Comparison of ENCODE assay signal across 8 mouse cellular contexts in the genomic region with DNA sequence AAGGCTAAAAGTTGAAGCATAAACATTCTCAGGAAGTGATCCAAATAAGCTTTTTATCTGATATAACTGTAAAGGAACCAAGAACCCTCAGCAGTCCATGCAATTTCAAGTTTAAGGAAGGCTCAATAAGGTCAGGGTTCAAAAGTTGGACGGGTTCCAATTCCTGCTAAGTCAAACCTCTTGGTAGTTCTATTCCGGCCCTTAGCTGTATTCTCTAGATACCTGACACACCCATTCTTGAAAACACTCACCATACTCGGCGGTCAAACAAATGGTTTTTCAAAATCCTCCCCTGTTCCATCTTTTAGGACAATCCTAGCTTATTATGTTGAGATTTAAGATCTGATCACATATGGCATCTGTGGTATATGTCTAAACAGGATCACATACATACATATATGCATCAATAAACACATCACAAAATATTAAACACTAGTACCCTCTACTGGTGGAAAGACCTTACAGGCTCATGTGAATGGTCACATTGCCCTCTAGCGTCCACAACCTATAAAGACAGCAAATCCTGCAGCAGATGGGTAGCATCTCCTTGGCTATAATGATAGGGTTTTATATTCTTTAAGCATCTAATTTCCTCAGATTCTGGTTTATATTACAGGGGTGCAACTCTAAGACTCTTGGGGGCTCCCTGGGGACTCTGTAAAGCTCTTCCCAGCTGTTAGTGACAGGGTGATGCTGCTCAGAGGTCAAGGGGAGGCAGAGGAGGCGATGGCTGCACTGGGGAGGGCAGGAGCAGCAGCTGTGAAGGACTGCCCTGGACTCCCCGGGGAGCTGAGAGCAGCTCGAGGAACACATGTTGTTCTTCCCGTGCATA. TPM values are rescaled to one million over a fixed set of nuclear protein-coding genes. Genes with fewer than 3 reads are reported as not detected.
A peak's percentile ranks its signal among the peaks of the same experiment; 100 is the strongest.
DNase-seq lines count a peak whose midpoint lies in the region; ATAC-seq and TF ChIP-seq lines count a peak whose summit lies in the region.

No protein-coding gene starts in this region.

- H3K27ac ChIP-seq in heart, embryonic 11.5 days (ENCODE audit: low read depth, low read length), result no peak overlapping the region
- no peak overlapping the region for H3K27ac ChIP-seq in kidney, adult 2 months (ENCODE audit: insufficient read depth, low read depth, low read length)
- H3K27ac ChIP-seq in limb, embryonic 11.5 days (replicated peaks; ENCODE audit: low read depth, low read length), result no peak overlapping the region
- H3K27ac ChIP-seq in midbrain, embryonic 14.5 days (replicated peaks; ENCODE audit: low read depth, low read length), result 0 out of 2 replicates have a peak overlapping the region, but pooled peaks have one; percentile 22

- peak; percentile 70 for TF ChIP-seq CTCF in kidney, adult 2 months (conservative IDR thresholded peaks at IDR 0.05; ENCODE audit: insufficient read depth, insufficient read length, low read depth, low read length)

- H3K36me3 ChIP-seq in heart, embryonic 11.5 days (ENCODE audit: control insufficient read depth, insufficient read depth, low read length), result no peaks in the 10 kb centered on the region
- H3K36me3 ChIP-seq in kidney, adult 2 months (ENCODE audit: control insufficient read depth, insufficient read depth, low read length), result 0 out of 2 replicates have a peak, but pooled peaks cover 1% of the 10 kb centered on the region
- H3K36me3 ChIP-seq in limb, embryonic 11.5 days (ENCODE audit: control insufficient read depth, insufficient read depth, low read length), result peaks cover 4% of the 10 kb centered on the region; the same call in 1 of the 2 replicates
- H3K36me3 ChIP-seq in midbrain, embryonic 14.5 days (ENCODE audit: control insufficient read depth, insufficient read depth, low read length), result peaks cover 7% of the 10 kb centered on the region

- H3K9me3 ChIP-seq in heart, embryonic 11.5 days (replicated peaks; ENCODE audit: control insufficient read depth, low read length), result no peaks in the 10 kb centered on the region
- H3K9me3 ChIP-seq in limb, embryonic 11.5 days (ENCODE audit: control insufficient read depth, low read length), result no peaks in the 10 kb centered on the region
- H3K9me3 ChIP-seq in midbrain, embryonic 14.5 days (ENCODE audit: control insufficient read depth, low read length), result no peaks in the 10 kb centered on the region

- H3K9ac ChIP-seq in heart, embryonic 11.5 days (ENCODE audit: low read depth, low read length), result no peak overlapping the region
- no peak overlapping the region for H3K9ac ChIP-seq in limb, embryonic 11.5 days (ENCODE audit: low read length)
- no peak overlapping the region for H3K9ac ChIP-seq in midbrain, embryonic 14.5 days (replicated peaks; ENCODE audit: low read length)

- no peak overlapping the region for H3K4me2 ChIP-seq in heart, embryonic 11.5 days
- H3K4me2 ChIP-seq in limb, embryonic 11.5 days (ENCODE audit: low read depth, severe bottlenecking), result no peak overlapping the region
- H3K4me2 ChIP-seq in midbrain, embryonic 14.5 days (ENCODE audit: low read length), result no peak overlapping the region

- no peak for TF ChIP-seq POLR2A in kidney, adult 2 months (IDR thresholded peaks at IDR 0.05; ENCODE audit: low read depth, low read length)

- H3K4me1 ChIP-seq in heart, embryonic 11.5 days (ENCODE audit: control insufficient read depth, insufficient read depth, low read length), result no peaks in the 10 kb centered on the region
- no peaks in the 10 kb centered on the region for H3K4me1 ChIP-seq in kidney, adult 2 months (ENCODE audit: control insufficient read depth, insufficient read depth, low read length)
- H3K4me1 ChIP-seq in limb, embryonic 11.5 days (ENCODE audit: control insufficient read depth, insufficient read depth, low read length), result no peaks in the 10 kb centered on the region
- no peaks in the 10 kb centered on the region for H3K4me1 ChIP-seq in midbrain, embryonic 14.5 days (ENCODE audit: control insufficient read depth, insufficient read depth, low read length)

- DNase-seq in heart, adult 18-20 months, result peak; percentile 72 to 83
- peak; percentile 55 for DNase-seq in gastrocnemius, postnatal 10 days
- DNase-seq in kidney, adult 2 months, result peak; percentile 82
- peak; percentile 77 for DNase-seq in limb, embryonic 11.5 days (ENCODE audit: low spot score)
- peak; percentile 93 for DNase-seq in midbrain, embryonic 14.5 days
- DNase-seq in skeletal muscle tissue, adult 2 months (ENCODE audit: low read depth, low spot score), result peak; percentile 66

- ATAC-seq in heart, embryonic 11.5 days (replicated peaks; ENCODE audit: insufficient number of reproducible peaks, low FRiP score, low TSS enrichment), result no peak; the same call in 1 of the 2 replicates
- peak; percentile 93 for ATAC-seq in common myeloid progenitor, adult 5-6 weeks (replicated peaks; ENCODE audit: low read depth, poor library complexity, severe bottlenecking)
- 0 out of 2 replicates have a peak, but pooled peaks have one; percentile 47 for ATAC-seq in limb, embryonic 11.5 days (ENCODE audit: insufficient number of reproducible peaks, low FRiP score, low TSS enrichment, low read depth)
- peak; percentile 68 for ATAC-seq in midbrain, embryonic 14.5 days (ENCODE audit: low FRiP score, low TSS enrichment)

- H3K27me3 ChIP-seq in heart, embryonic 11.5 days (ENCODE audit: control insufficient read depth, insufficient read depth, low read length), result no peaks in the 10 kb centered on the region
- no peaks in the 10 kb centered on the region for H3K27me3 ChIP-seq in kidney, adult 2 months (replicated peaks; ENCODE audit: control insufficient read depth, insufficient read depth, low read length)
- H3K27me3 ChIP-seq in limb, embryonic 11.5 days (ENCODE audit: control insufficient read depth, insufficient read depth, low read length), result no peaks in the 10 kb centered on the region
- H3K27me3 ChIP-seq in midbrain, embryonic 14.5 days (ENCODE audit: control insufficient read depth, insufficient read depth, low read length), result no peaks in the 10 kb centered on the region

- H3K4me3 ChIP-seq in heart, embryonic 11.5 days (ENCODE audit: low read depth, low read length), result no peak overlapping the region
- no peak overlapping the region for H3K4me3 ChIP-seq in kidney, adult 2 months (ENCODE audit: insufficient read depth, low read depth, low read length)
- H3K4me3 ChIP-seq in limb, embryonic 11.5 days (ENCODE audit: low read depth, low read length), result no peak overlapping the region
- H3K4me3 ChIP-seq in midbrain, embryonic 14.5 days (replicated peaks; ENCODE audit: low read depth, low read length), result no peak overlapping the region

- 47% methylated on average over 9 of the region's 9 CpGs for WGBS in heart, embryonic 11.5 days (ENCODE audit: insufficient replicate concordance)
- WGBS in kidney, adult 2 months, result 36% methylated on average over 9 of the region's 9 CpGs
- 54% methylated on average over 9 of the region's 9 CpGs for WGBS in limb, embryonic 11.5 days
- 32% methylated on average over 9 of the region's 9 CpGs for WGBS in midbrain, embryonic 14.5 days

RNA-seq across cellular contexts. Expression of a gene that starts 14.2 kb away (rescaled TPM):
- 100 to 1,000 TPM; 139 to 147 TPM for total RNA-seq in heart, adult 18-20 months (2021)
- polyA plus RNA-seq in heart, embryonic 11.5 days (2014; fragmentation: Nextera tagmentation; extraction: Ambion mirVana), result 302 and 326 TPM in 2 replicates
- 115 and 141 TPM in 2 replicates for total RNA-seq in common myeloid progenitor, adult 5-6 weeks (2017)
- 100 to 1,000 TPM; 113 to 119 TPM for total RNA-seq in gastrocnemius, postnatal 10 days (2021)
- 447 and 474 TPM in 2 replicates for polyA plus RNA-seq in kidney, adult 2 months (2012; rRNA removed)
- polyA plus RNA-seq in limb, embryonic 11.5 days (2014; fragmentation: Nextera tagmentation; extraction: Ambion mirVana), result 295 TPM in 2 replicates
- 334 and 361 TPM in 2 replicates for polyA plus RNA-seq in midbrain, embryonic 14.5 days (2014; fragmentation: Nextera tagmentation; extraction: Ambion mirVana)

RNA-seq across cellular contexts. Expression of a gene that starts 14.9 kb away (rescaled TPM):
- total RNA-seq in heart, adult 18-20 months (2021), result 10 to 100 TPM; 13.5 to 15.4 TPM
- 19.0 and 19.6 TPM in 2 replicates for polyA plus RNA-seq in heart, embryonic 11.5 days (2014; fragmentation: Nextera tagmentation; extraction: Ambion mirVana)
- 25.0 and 37.2 TPM in 2 replicates for total RNA-seq in common myeloid progenitor, adult 5-6 weeks (2017)
- total RNA-seq in gastrocnemius, postnatal 10 days (2021), result 10 to 100 TPM; 14.0 to 16.1 TPM
- 8.9 and 10.0 TPM in 2 replicates for polyA plus RNA-seq in kidney, adult 2 months (2012; rRNA removed)
- polyA plus RNA-seq in limb, embryonic 11.5 days (2014; fragmentation: Nextera tagmentation; extraction: Ambion mirVana), result 19.1 and 20.3 TPM in 2 replicates
- 15.0 and 18.7 TPM in 2 replicates for polyA plus RNA-seq in midbrain, embryonic 14.5 days (2014; fragmentation: Nextera tagmentation; extraction: Ambion mirVana)

RNA-seq across cellular contexts. Expression of a gene that starts 45.0 kb away (rescaled TPM):
- under 1 TPM in 1 of 2 experiments, not detected in 1; 0.44 TPM for total RNA-seq in heart, adult 18-20 months (2021)
- not detected in 2 replicates for polyA plus RNA-seq in heart, embryonic 11.5 days (2014; fragmentation: Nextera tagmentation; extraction: Ambion mirVana)
- total RNA-seq in common myeloid progenitor, adult 5-6 weeks (2017), result not detected in 2 replicates
- total RNA-seq in gastrocnemius, postnatal 10 days (2021), result not detected
- polyA plus RNA-seq in kidney, adult 2 months (2012; rRNA removed), result not detected in 2 replicates
- not detected in 2 replicates for polyA plus RNA-seq in limb, embryonic 11.5 days (2014; fragmentation: Nextera tagmentation; extraction: Ambion mirVana)
- not detected in 2 replicates for polyA plus RNA-seq in midbrain, embryonic 14.5 days (2014; fragmentation: Nextera tagmentation; extraction: Ambion mirVana)
